Mouse (Mus musculus): ENCODE results near the gene Crip3.

DNA sequence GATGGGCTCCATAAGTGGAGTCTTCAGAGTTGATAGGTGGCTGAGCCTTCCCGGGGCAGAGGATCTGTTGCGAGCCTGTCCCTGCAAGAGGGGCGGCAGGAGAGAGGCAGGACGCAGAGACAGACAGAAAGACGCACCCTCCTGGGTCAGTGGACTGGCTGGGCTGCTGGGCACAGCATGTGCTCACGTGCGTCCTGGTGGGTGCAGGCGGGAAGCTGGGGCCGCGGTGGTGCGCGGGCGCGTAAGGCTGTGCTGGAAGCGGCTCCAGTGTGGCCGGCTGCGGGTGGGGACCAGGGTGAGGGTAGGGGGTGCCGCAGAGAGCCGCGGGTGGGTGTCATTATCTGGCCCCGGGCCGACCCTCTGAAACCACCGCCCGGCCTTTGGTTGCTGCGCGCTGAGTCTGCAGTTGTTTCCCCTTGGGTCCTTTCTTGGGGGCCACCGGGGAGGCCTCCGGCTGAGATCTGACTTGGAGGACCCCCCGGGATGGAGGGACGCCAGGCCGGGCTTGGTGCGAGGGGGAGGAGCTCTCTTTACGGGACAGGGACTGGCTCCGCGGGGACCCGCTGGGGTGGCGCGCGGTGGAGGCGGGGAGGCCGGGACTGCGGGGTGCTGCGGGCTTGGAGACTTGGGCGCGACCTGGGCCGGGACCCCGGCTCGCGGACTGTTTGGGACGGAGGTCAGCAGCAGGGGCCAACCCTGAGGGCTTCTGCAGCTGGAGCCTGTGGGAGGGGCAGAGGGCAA, 16.3 kb downstream of the Crip3 start:
- TF ChIP-seq CTCF (IDR thresholded peaks at IDR 0.05; ENCODE audit: control insufficient read depth, insufficient read depth, insufficient read length) (no peak), MAX (IDR thresholded peaks at IDR 0.05) (no peak)

Measured in C2C12 (cell line).